Mouse (Mus musculus) midbrain, embryonic 11.5 days (tissue): ENCODE measurements around the gene Slirp. TPM values are rescaled to one million over a fixed set of nuclear protein-coding genes. Genes with fewer than 3 reads are reported as not detected.

Source experiments
- ATAC-seq: fragments of 200-750 bp; cut with Nextera tagmentation; 2 replicates; pipeline ENCODE4 v1.8.0; 2017; ENCODE audit warnings: moderate TSS enrichment, moderate library complexity; ENCODE audit not compliant: low FRiP score
- DNase-seq: peaks from one replicate; pipeline ENCODE4 v3.0.0; 2015; ENCODE audit warnings: low spot score; ENCODE audit errors: missing footprints
- H3K27ac ChIP-seq: fragments of 300-500 bp; sonication (generic); 2 replicates; pipeline ENCODE4 v1.5.1; 2014; ENCODE audit warnings: low read depth, low read length
- H3K27me3 ChIP-seq: fragments of 300-500 bp; sonication (generic); 2 replicates; pipeline ENCODE4 v1.6.1; 2014; ENCODE audit warnings: mild to moderate bottlenecking, low read length, moderate library complexity, mixed read lengths; ENCODE audit not compliant: control insufficient read depth, insufficient read depth
- H3K36me3 ChIP-seq: fragments of 300-500 bp; sonication (generic); 2 replicates; pipeline ENCODE4 v1.6.1; 2014; ENCODE audit warnings: mild to moderate bottlenecking, low read length, moderate library complexity, mixed read lengths; ENCODE audit not compliant: control insufficient read depth, insufficient read depth
- H3K4me1 ChIP-seq: fragments of 300-500 bp; sonication (generic); 2 replicates; pipeline ENCODE4 v1.6.1; 2014; ENCODE audit warnings: low read length; ENCODE audit not compliant: control insufficient read depth, insufficient read depth
- H3K4me2 ChIP-seq: fragments of 300-500 bp; sonication (generic); 2 replicates; pipeline ENCODE4 v1.6.1; 2014; ENCODE audit warnings: mild to moderate bottlenecking, moderate library complexity
- H3K4me3 ChIP-seq: fragments of 300-500 bp; sonication (generic); 2 replicates; pipeline ENCODE4 v1.5.1; 2014; ENCODE audit warnings: low read depth, low read length
- H3K9ac ChIP-seq: fragments of 300-500 bp; sonication (generic); 2 replicates; pipeline ENCODE4 v1.6.1; 2014; ENCODE audit warnings: low read length
- H3K9me3 ChIP-seq: fragments of 300-500 bp; sonication (generic); 2 replicates; pipeline ENCODE4 v1.6.1; 2016; ENCODE audit warnings: low read length; ENCODE audit not compliant: control insufficient read depth
- WGBS: fragments of 180-500 bp; shearing (Covaris S2); extraction: QIAGEN DNeasy Blood & Tissue Kit; methylation state at CpG from one replicate; pipeline ENCODE4 v1.1.7; 2014; 5-methylcytosine and 5-hydroxymethylcytosine counted together
- polyA plus RNA-seq: library from polyadenylated mRNA; unstranded; fragments of >200 nt; fragmentation: Nextera tagmentation; extraction: Ambion mirVana; gene quantifications from 2 replicates; pipeline ENCODE4 v1.2.1, GENCODE M21; 2014

Slirp gene
- polyA plus RNA-seq, 1 experiment from 2014 or later: 306 TPM

DNA sequence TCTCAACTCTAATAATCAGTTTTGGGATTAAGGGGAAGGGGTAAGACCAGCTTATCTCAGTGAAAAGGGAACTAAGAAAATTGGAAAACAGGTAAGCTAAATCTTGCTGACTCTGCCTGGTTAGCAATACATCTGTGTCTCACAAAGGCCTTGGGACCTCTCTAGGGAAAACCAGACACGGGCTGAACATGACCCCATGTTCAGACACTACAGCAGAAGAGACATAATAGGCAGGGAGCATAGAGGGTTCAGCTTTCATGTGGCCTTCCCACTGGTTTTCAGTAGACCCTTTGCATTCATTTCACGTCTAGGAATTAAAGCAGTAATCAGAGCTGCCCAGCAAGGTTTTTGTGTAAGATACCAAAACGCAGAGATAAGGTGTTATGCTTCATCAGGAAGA lies 19.2 kb upstream of the Slirp start:
- no peak for DNase-seq
- Histone ChIP-seq H3K4me1 (no peaks in the 10 kb centered on the region), H3K36me3 (peaks cover 22% of the 10 kb centered on the region), H3K4me2 (no peak overlapping the region), H3K4me3 (no peak overlapping the region), H3K27ac (no peak overlapping the region), H3K9me3 (no peaks in the 10 kb centered on the region), H3K27me3 (no peaks in the 10 kb centered on the region), H3K9ac (no peak overlapping the region)
- peak; percentile 61; the same call in 1 of the 2 replicates for ATAC-seq
- WGBS: 28% methylated on average over 3 of the region's 3 CpGs

DNA sequence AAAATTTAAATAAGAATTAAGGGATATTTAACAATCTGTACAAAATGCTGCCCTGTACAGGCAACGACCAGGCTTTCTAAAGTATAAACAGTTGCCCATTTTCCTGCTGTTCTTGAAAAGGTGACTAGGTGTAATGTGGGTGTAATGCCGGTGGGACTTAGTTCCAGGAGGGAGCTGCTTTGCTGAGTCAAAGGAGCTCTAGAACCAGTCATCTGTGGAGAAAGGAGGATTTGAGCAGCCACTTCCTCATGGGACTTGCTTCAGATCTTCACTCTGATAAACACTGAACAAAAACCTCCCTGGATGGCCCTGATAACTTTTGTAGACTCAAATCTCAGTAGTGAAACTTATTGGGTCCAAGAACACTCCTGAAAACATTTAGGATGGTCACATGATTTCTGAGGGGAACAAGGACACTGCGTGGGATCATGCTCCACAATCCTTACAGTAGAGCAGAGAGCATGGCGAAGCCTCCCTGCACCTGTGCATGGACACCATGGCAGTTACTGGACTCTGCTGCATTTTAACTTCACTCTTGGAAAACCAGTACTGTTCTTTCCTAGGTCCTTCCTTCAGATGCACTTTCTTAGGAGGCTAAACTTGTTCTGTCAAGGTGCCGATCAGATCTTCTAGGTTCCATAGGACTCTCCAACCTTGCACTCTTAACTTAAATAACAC lies 17.2 kb upstream of the Slirp start:
- ATAC-seq: no peak
- no peak for DNase-seq
- H3K27me3 ChIP-seq: no peaks in the 10 kb centered on the region
- no peak overlapping the region for H3K4me3 ChIP-seq
- 96% methylated on average over 5 of the region's 5 CpGs for WGBS
- no peak overlapping the region for H3K27ac ChIP-seq
- peaks cover 32% of the 10 kb centered on the region for H3K36me3 ChIP-seq
- H3K4me2 ChIP-seq: no peak overlapping the region
- no peaks in the 10 kb centered on the region for H3K4me1 ChIP-seq
- H3K9ac ChIP-seq: no peak overlapping the region
- H3K9me3 ChIP-seq: no peaks in the 10 kb centered on the region

GRCm38 (mm10) chr12:87428295-87428694 lies 15.4 kb upstream of the Slirp start:
- Histone ChIP-seq H3K4me1 (no peaks in the 10 kb centered on the region), H3K4me3 (no peak overlapping the region), H3K9ac (no peak overlapping the region), H3K27ac (no peak overlapping the region), H3K4me2 (no peak overlapping the region), H3K36me3 (peaks cover 41% of the 10 kb centered on the region), H3K27me3 (no peaks in the 10 kb centered on the region), H3K9me3 (no peaks in the 10 kb centered on the region)
- 75% methylated on average over 2 of the region's 2 CpGs for WGBS
- ATAC-seq: no peak
- no peak for DNase-seq

- Histone ChIP-seq H3K4me2 (no peak overlapping the region), H3K27ac (no peak overlapping the region), H3K36me3 (peaks cover 45% of the 10 kb centered on the region), H3K27me3 (no peaks in the 10 kb centered on the region), H3K9ac (no peak overlapping the region), H3K4me1 (no peaks in the 10 kb centered on the region), H3K9me3 (no peaks in the 10 kb centered on the region), H3K4me3 (no peak overlapping the region)
- ATAC-seq: no peak
- 95% methylated on average over 8 of the region's 8 CpGs for WGBS
- DNase-seq: no peak
These were observed 14.8 kb upstream of the Slirp start for GRCm38 (mm10) chr12:87428885-87429284.

DNA sequence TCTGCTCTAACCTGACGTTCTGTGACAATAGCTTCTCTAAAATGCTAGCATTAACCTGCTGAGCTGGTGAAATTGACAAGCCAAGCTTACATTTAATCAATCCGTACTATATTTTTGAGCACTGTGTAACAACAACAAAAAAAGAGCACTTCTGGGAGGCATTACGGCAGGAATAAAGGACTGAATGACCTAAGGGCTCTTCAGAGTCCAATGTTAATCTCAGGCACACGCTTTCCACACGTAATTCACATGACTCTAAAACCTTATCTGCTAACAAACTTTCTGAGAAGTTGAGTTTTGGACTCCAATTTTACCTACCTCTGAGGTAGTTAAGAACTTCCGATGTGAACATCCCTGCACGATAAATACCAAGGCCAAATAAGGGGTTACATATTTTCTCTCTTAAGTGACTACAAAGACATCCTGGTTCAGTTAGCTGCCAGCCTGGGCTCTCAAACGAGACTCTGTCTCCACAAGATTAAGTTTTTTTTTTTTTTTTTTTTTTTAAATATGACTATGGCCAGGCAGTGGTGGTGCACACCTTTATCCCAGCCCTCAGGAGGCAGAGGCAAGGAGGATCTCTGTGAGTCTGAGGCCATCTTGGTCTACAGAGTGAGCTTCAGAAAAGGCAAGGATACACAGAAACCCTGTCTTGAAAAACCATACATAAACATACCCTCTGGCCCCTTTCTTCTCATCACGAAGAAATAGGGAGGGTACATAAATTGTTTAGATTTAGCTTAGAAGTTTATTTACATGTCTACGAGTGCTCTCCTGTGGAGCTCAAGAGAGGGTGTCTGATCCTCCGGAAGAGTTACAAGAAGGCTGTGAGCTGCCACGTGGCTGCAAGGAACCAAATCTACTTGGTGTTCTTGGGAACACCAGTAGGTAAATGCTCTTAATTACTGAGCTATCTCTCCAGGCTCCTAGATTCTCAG lies 1.2 kb upstream of the Slirp start:
- Histone ChIP-seq H3K9me3 (no peaks in the 10 kb centered on the region), H3K4me3 (peak overlapping the region; percentile 91), H3K36me3 (peaks cover 16% of the 10 kb centered on the region), H3K27me3 (no peaks in the 10 kb centered on the region), H3K9ac (peak overlapping the region; percentile 96), H3K4me1 (peaks cover 11% of the 10 kb centered on the region), H3K4me2 (peak overlapping the region; percentile 66), H3K27ac (no peak overlapping the region)
- ATAC-seq: no peak
- peak; percentile 88 for DNase-seq
- 37% methylated on average over 12 of the region's 12 CpGs for WGBS

- no peaks in the 10 kb centered on the region for H3K9me3 ChIP-seq
- peak overlapping the region; percentile 74; the same call in 1 of the 2 replicates for H3K27ac ChIP-seq
- H3K36me3 ChIP-seq: peaks cover 14% of the 10 kb centered on the region
- peak overlapping the region; percentile 96 for H3K9ac ChIP-seq
- WGBS: under 1% methylated on average over 33 of the region's 33 CpGs
- no peaks in the 10 kb centered on the region for H3K27me3 ChIP-seq
- peak overlapping the region; percentile 66 for H3K4me2 ChIP-seq
- DNase-seq: peak; percentile 98
- H3K4me3 ChIP-seq: peak overlapping the region; percentile 91
- peak; percentile 87 for ATAC-seq
- peaks cover 11% of the 10 kb centered on the region for H3K4me1 ChIP-seq
These were observed 489 bp upstream of the Slirp start for GRCm38 (mm10) chr12:87443115-87443699.

GRCm38 (mm10) chr12:87444211-87444610 lies 515 bp downstream of the Slirp start:
- Histone ChIP-seq H3K9ac (peak overlapping the region; percentile 96), H3K4me2 (peak overlapping the region; percentile 66), H3K27ac (no peak overlapping the region), H3K4me3 (peak overlapping the region; percentile 91), H3K27me3 (no peaks in the 10 kb centered on the region), H3K4me1 (peaks cover 11% of the 10 kb centered on the region), H3K9me3 (no peaks in the 10 kb centered on the region), H3K36me3 (peaks cover 13% of the 10 kb centered on the region)
- DNase-seq: peak; percentile 90
- WGBS: 6% methylated on average over 16 of the region's 16 CpGs
- ATAC-seq: peak; percentile 22; the same call in 1 of the 2 replicates

DNA sequence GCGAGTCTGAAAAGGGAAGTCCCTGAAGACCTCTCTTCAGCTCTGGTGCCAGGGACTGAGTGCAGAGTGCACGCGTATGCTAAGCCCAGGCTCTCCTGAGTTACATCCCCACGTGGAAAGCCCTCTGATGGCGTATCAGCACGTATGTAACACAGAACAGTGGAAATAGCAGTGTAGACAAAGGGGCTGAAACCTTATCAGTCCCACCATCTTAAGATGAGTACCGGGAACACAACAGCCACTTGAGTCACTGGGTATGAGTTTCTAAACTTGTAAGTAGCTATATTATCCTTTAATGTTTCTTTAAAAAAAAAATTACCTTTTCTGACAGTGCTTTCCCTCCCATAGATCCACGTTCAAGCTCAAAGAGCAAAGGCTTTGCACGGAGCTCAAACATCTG lies 5.8 kb downstream of the Slirp start:
- ATAC-seq (no peak), DNase-seq (no peak)
- peaks cover 28% of the 10 kb centered on the region for H3K36me3 ChIP-seq
- H3K9me3 ChIP-seq: no peaks in the 10 kb centered on the region
- no peak overlapping the region for H3K27ac ChIP-seq
- no peaks in the 10 kb centered on the region for H3K27me3 ChIP-seq
- WGBS: 91% methylated on average over 9 of the region's 9 CpGs
- H3K9ac ChIP-seq: no peak overlapping the region
- no peaks in the 10 kb centered on the region for H3K4me1 ChIP-seq
- no peak overlapping the region for H3K4me3 ChIP-seq
- H3K4me2 ChIP-seq: no peak overlapping the region
